Mouse (Mus musculus): ENCODE results near the gene Rubcnl. TPM values are rescaled to one million over a fixed set of nuclear protein-coding genes. Genes with fewer than 3 reads are reported as not detected.

Rubcnl gene
- polyA plus RNA-seq, 1 experiment from 2014 or later = 0.34 TPM

GRCm38 (mm10) chr14:75020581-75021253 lies 4.9 kb downstream of the Rubcnl start:
- H3K4me3 ChIP-seq = no peak overlapping the region
- H3K27me3 ChIP-seq (replicated peaks; ENCODE audit: low read depth, poor library complexity, severe bottlenecking) = peaks cover 12% of the 10 kb centered on the region
- H3K36me3 ChIP-seq (replicated peaks) = no peaks in the 10 kb centered on the region
- DNase-seq (ENCODE audit: low spot score) = no peak
- H3K4me1 ChIP-seq = peaks cover 4% of the 10 kb centered on the region; the same call in 1 of the 2 replicates
- WGBS = 88% methylated on average over 12 of the region's 12 CpGs
- H3K27ac ChIP-seq (replicated peaks) = no peak overlapping the region
- H3K9me3 ChIP-seq = no peaks in the 10 kb centered on the region

GRCm38 (mm10) chr14:75022522-75022921 lies 6.7 kb downstream of the Rubcnl start:
- Histone ChIP-seq H3K36me3 (replicated peaks) (no peaks in the 10 kb centered on the region), H3K4me1 (no peaks in the 10 kb centered on the region), H3K4me3 (no peak overlapping the region), H3K27me3 (replicated peaks; ENCODE audit: low read depth, poor library complexity, severe bottlenecking) (no peaks in the 10 kb centered on the region), H3K27ac (replicated peaks) (no peak overlapping the region), H3K9me3 (no peaks in the 10 kb centered on the region)
- no peak for DNase-seq (ENCODE audit: low spot score)
- WGBS = 89% methylated on average over 9 of the region's 9 CpGs

GRCm38 (mm10) chr14:75024793-75025710 lies 9.2 kb downstream of the Rubcnl start:
- H3K27me3 ChIP-seq (replicated peaks; ENCODE audit: low read depth, poor library complexity, severe bottlenecking) = no peaks in the 10 kb centered on the region
- no peak overlapping the region for H3K4me3 ChIP-seq
- no peak overlapping the region for H3K27ac ChIP-seq (replicated peaks)
- no peak for DNase-seq (ENCODE audit: low spot score)
- WGBS = 84% methylated on average over 8 of the region's 8 CpGs
- H3K4me1 ChIP-seq = no peaks in the 10 kb centered on the region
- no peaks in the 10 kb centered on the region for H3K9me3 ChIP-seq
- H3K36me3 ChIP-seq (replicated peaks) = no peaks in the 10 kb centered on the region

GRCm38 (mm10) chr14:75030764-75031163 lies 14.9 kb downstream of the Rubcnl start:
- H3K36me3 ChIP-seq (replicated peaks) = no peaks in the 10 kb centered on the region
- 82% methylated on average over 7 of the region's 7 CpGs for WGBS
- H3K9me3 ChIP-seq = no peaks in the 10 kb centered on the region
- no peak for DNase-seq (ENCODE audit: low spot score)
- no peak overlapping the region for H3K27ac ChIP-seq (replicated peaks)
- H3K4me3 ChIP-seq = no peak overlapping the region
- H3K27me3 ChIP-seq (replicated peaks; ENCODE audit: low read depth, poor library complexity, severe bottlenecking) = no peaks in the 10 kb centered on the region
- H3K4me1 ChIP-seq = no peaks in the 10 kb centered on the region

GRCm38 (mm10) chr14:75031999-75032575 lies 16.3 kb downstream of the Rubcnl start:
- Histone ChIP-seq H3K36me3 (replicated peaks) (no peaks in the 10 kb centered on the region), H3K9me3 (no peaks in the 10 kb centered on the region), H3K27ac (replicated peaks) (no peak overlapping the region), H3K4me1 (no peaks in the 10 kb centered on the region), H3K27me3 (replicated peaks; ENCODE audit: low read depth, poor library complexity, severe bottlenecking) (no peaks in the 10 kb centered on the region), H3K4me3 (no peak overlapping the region)
- 81% methylated on average over 9 of the region's 9 CpGs for WGBS
- no peak for DNase-seq (ENCODE audit: low spot score)

- DNase-seq (ENCODE audit: low spot score) = no peak
- H3K27me3 ChIP-seq (replicated peaks; ENCODE audit: low read depth, poor library complexity, severe bottlenecking) = no peaks in the 10 kb centered on the region
- no peaks in the 10 kb centered on the region for H3K36me3 ChIP-seq (replicated peaks)
- H3K4me1 ChIP-seq = no peaks in the 10 kb centered on the region
- H3K4me3 ChIP-seq = no peak overlapping the region
- no peak overlapping the region for H3K27ac ChIP-seq (replicated peaks)
- 86% methylated on average over 4 of the region's 4 CpGs for WGBS
- H3K9me3 ChIP-seq = no peaks in the 10 kb centered on the region
These were observed 16.9 kb downstream of the Rubcnl start for GRCm38 (mm10) chr14:75032742-75033141.

GRCm38 (mm10) chr14:75034240-75034639 lies 18.4 kb downstream of the Rubcnl start:
- DNase-seq (ENCODE audit: low spot score) = no peak
- H3K4me1 ChIP-seq = no peaks in the 10 kb centered on the region
- 83% methylated on average over 3 of the region's 3 CpGs for WGBS
- no peaks in the 10 kb centered on the region for H3K36me3 ChIP-seq (replicated peaks)
- no peak overlapping the region for H3K4me3 ChIP-seq
- no peak overlapping the region for H3K27ac ChIP-seq (replicated peaks)
- no peaks in the 10 kb centered on the region for H3K9me3 ChIP-seq
- no peaks in the 10 kb centered on the region for H3K27me3 ChIP-seq (replicated peaks; ENCODE audit: low read depth, poor library complexity, severe bottlenecking)

- peak; percentile 31 for DNase-seq (ENCODE audit: low spot score)
- Histone ChIP-seq H3K4me3 (no peak overlapping the region), H3K36me3 (replicated peaks) (no peaks in the 10 kb centered on the region), H3K4me1 (no peaks in the 10 kb centered on the region), H3K9me3 (no peaks in the 10 kb centered on the region), H3K27ac (replicated peaks) (no peak overlapping the region), H3K27me3 (replicated peaks; ENCODE audit: low read depth, poor library complexity, severe bottlenecking) (no peaks in the 10 kb centered on the region)
- 62% methylated on average over 11 of the region's 11 CpGs for whole genome bisulfite sequencing
These were observed 19.6 kb downstream of the Rubcnl start for GRCm38 (mm10) chr14:75035431-75035830.

- no peaks in the 10 kb centered on the region for H3K27me3 ChIP-seq (replicated peaks; ENCODE audit: low read depth, poor library complexity, severe bottlenecking)
- H3K4me1 ChIP-seq = no peaks in the 10 kb centered on the region
- H3K4me3 ChIP-seq = no peak overlapping the region
- DNase-seq (ENCODE audit: low spot score) = no peak
- H3K36me3 ChIP-seq (replicated peaks) = no peaks in the 10 kb centered on the region
- 78% methylated on average over 7 of the region's 7 CpGs for WGBS
- H3K27ac ChIP-seq (replicated peaks) = no peak overlapping the region
- H3K9me3 ChIP-seq = no peaks in the 10 kb centered on the region
These were observed 29.4 kb downstream of the Rubcnl start for GRCm38 (mm10) chr14:75045184-75045583.

- no peak for DNase-seq (ENCODE audit: low spot score)
These were observed 36.6 kb downstream of the Rubcnl start for GRCm38 (mm10) chr14:75052451-75052850.

GRCm38 (mm10) chr14:75054455-75055343 lies 38.9 kb downstream of the Rubcnl start:
- DNase-seq (ENCODE audit: low spot score) = no peak
- H3K4me1 ChIP-seq = no peaks in the 10 kb centered on the region
- H3K4me3 ChIP-seq = no peak overlapping the region
- H3K27me3 ChIP-seq (replicated peaks; ENCODE audit: low read depth, poor library complexity, severe bottlenecking) = no peaks in the 10 kb centered on the region
- no peak overlapping the region for H3K27ac ChIP-seq (replicated peaks)
- no peaks in the 10 kb centered on the region for H3K36me3 ChIP-seq (replicated peaks)
- 84% methylated on average over 14 of the region's 14 CpGs for WGBS
- no peaks in the 10 kb centered on the region for H3K9me3 ChIP-seq

More at GRCm38 (mm10) chr14:75052451-75052850, 36.6 kb downstream of the Rubcnl start:
- H3K4me1 ChIP-seq = no peaks in the 10 kb centered on the region
- H3K36me3 ChIP-seq (replicated peaks) = no peaks in the 10 kb centered on the region
- 63% methylated on average over 8 of the region's 8 CpGs for WGBS
- no peak overlapping the region for H3K4me3 ChIP-seq
- H3K27ac ChIP-seq (replicated peaks) = no peak overlapping the region
- no peaks in the 10 kb centered on the region for H3K27me3 ChIP-seq (replicated peaks; ENCODE audit: low read depth, poor library complexity, severe bottlenecking)
- no peaks in the 10 kb centered on the region for H3K9me3 ChIP-seq

GRCm38 (mm10) chr14:75056861-75057431 lies 41.1 kb downstream of the Rubcnl start:
- Histone ChIP-seq H3K27me3 (replicated peaks; ENCODE audit: low read depth, poor library complexity, severe bottlenecking) (no peaks in the 10 kb centered on the region), H3K36me3 (replicated peaks) (no peaks in the 10 kb centered on the region), H3K4me3 (no peak overlapping the region), H3K9me3 (no peaks in the 10 kb centered on the region), H3K27ac (replicated peaks) (no peak overlapping the region), H3K4me1 (no peaks in the 10 kb centered on the region)
- DNase-seq (ENCODE audit: low spot score) = no peak
- WGBS = 75% methylated on average over 9 of the region's 9 CpGs
